Mouse (Mus musculus): ENCODE measurements around the gene Slc38a8.

DNA sequence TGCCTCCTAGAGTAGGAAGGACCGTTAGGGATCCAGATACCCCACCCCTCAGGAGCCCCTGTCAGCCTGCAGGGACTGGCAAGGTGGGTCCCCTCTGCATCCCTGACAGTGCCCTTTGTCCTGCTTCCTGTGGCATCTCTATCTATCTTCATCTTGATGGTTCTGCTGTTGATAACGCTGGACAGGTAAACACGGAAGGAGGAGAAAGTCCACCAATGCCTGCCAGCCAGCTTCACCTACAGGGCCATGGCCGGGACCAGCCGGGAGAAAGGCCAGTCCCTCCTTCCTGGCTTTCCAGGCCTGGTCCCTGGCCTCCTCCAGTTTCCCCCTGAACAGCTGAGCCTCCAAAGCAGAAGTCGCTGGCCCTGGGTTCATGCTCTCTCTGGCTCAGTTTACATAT lies 66.9 kb downstream of the Slc38a8 start:
- TF ChIP-seq CTCF (IDR thresholded peaks at IDR 0.05; ENCODE audit: low read depth) (no peak), EP300 (optimal IDR thresholded peaks at IDR 0.05) (no peak)

Measured in stomach, postnatal 0 days (tissue).